Mouse (Mus musculus) kidney, postnatal 36 days (tissue): Measurements from ENCODE around the gene Olfr700.
A peak's percentile ranks its signal among the peaks of the same experiment; 100 is the strongest.
"Not testable (repeated sequence)": the region's sequence is repeated elsewhere in the genome, so short reads cannot be mapped to it uniquely, and the experiment has no call there.

Experiments
- DNase-seq, 2 experiments: peaks; one replicate each; pipeline ENCODE4 v3.0.0; 2021 to 2022; ENCODE audit warnings: mixed read lengths in 2 of 2

Gene Olfr700

GRCm38 (mm10) chr7:106808734-106809133, at the start of gene Olfr700:
TSS of gene Olfr700 (minus strand) at chr7:106808834.
- no peak for DNase-seq

- no peak for DNase-seq
Observed at GRCm38 (mm10) chr7:106843060-106843459, 34.4 kb upstream of the Olfr700 start, which contains the start of gene Olfr703. TSS of gene Olfr703 (plus strand) at chr7:106843360.

- DNase-seq = no peak
Observed at GRCm38 (mm10) chr7:106833793-106834192, 25.2 kb upstream of the Olfr700 start, which contains the start of gene Olfr702. TSS of gene Olfr702 (minus strand) at chr7:106833893.

- DNase-seq = no peak
Observed at GRCm38 (mm10) chr7:106818414-106818813, 9.8 kb upstream of the Olfr700 start.

- DNase-seq = peak; percentile 1 to 13
Observed at GRCm38 (mm10) chr7:106815775-106816174, 7.1 kb upstream of the Olfr700 start.

GRCm38 (mm10) chr7:106813829-106814228, 5.2 kb upstream of the Olfr700 start, which contains the start of gene Olfr701:
TSS of gene Olfr701 (plus strand) at chr7:106814129.
- DNase-seq = no peak

- DNase-seq = no peak
Observed at GRCm38 (mm10) chr7:106793098-106793497, 15.5 kb downstream of the Olfr700 start, which contains the start of gene Olfr699. TSS of gene Olfr699 (minus strand) at chr7:106793198.

- DNase-seq = no peak
Observed at GRCm38 (mm10) chr7:106788330-106788729, 20.3 kb downstream of the Olfr700 start.

GRCm38 (mm10) chr7:106761008-106761407, 47.6 kb downstream of the Olfr700 start:
- not testable (repeated sequence) for DNase-seq

GRCm38 (mm10) chr7:106758800-106759199, 49.8 kb downstream of the Olfr700 start:
- DNase-seq = no peak
